Mouse (Mus musculus) liver, embryonic 15.5 days (tissue): ENCODE data around the gene Ptprj. TPM values are rescaled to one million over a fixed set of nuclear protein-coding genes. Genes with fewer than 3 reads are reported as not detected.
"Not testable (repeated sequence)": the region's sequence is repeated elsewhere in the genome, so short reads cannot be mapped to it uniquely, and the experiment has no call there.

ENCODE experiments used
- ATAC-seq: fragments of 200-750 bp; cut with Nextera tagmentation; 2 replicates; pipeline ENCODE4 v1.8.0; 2017; ENCODE audit warnings: moderate number of reproducible peaks, mild to moderate bottlenecking, moderate library complexity; ENCODE audit not compliant: insufficient read depth
- H3K27ac ChIP-seq: fragments of 300-500 bp; sonication (generic); replicated peaks from 2 replicates; pipeline ENCODE4 v1.5.1; 2015; ENCODE audit warnings: mild to moderate bottlenecking, inconsistent platforms
- H3K27me3 ChIP-seq: fragments of 300-500 bp; sonication (generic); 2 replicates; pipeline ENCODE4 v1.6.1; 2015; ENCODE audit warnings: mild to moderate bottlenecking, inconsistent platforms
- H3K36me3 ChIP-seq: fragments of 300-500 bp; sonication (generic); replicated peaks from 2 replicates; pipeline ENCODE4 v1.6.1; 2015; ENCODE audit warnings: moderate library complexity, mild to moderate bottlenecking, inconsistent platforms
- H3K4me1 ChIP-seq: fragments of 300-500 bp; sonication (generic); replicated peaks from 2 replicates; pipeline ENCODE4 v1.6.1; 2015; ENCODE audit warnings: inconsistent platforms
- H3K4me2 ChIP-seq: fragments of 300-500 bp; sonication (generic); 2 replicates; pipeline ENCODE4 v1.6.1; 2015; ENCODE audit warnings: moderate library complexity, mild to moderate bottlenecking, inconsistent platforms
- H3K4me3 ChIP-seq: fragments of 300-500 bp; sonication (generic); replicated peaks from 2 replicates; pipeline ENCODE4 v1.5.1; 2015; ENCODE audit warnings: mild to moderate bottlenecking, inconsistent platforms
- H3K9ac ChIP-seq: fragments of 300-500 bp; sonication (generic); 2 replicates; pipeline ENCODE4 v1.6.1; 2015; ENCODE audit warnings: moderate library complexity, mild to moderate bottlenecking, inconsistent platforms
- H3K9me3 ChIP-seq: fragments of 300-500 bp; sonication (generic); replicated peaks from 2 replicates; pipeline ENCODE4 v1.6.1; 2016; ENCODE audit warnings: inconsistent platforms
- WGBS: fragments of 180-500 bp; shearing (Covaris S2); methylation state at CpG from one replicate; pipeline ENCODE4 v1.1.7; 2015; ENCODE audit warnings: mixed read lengths; ENCODE audit not compliant: insufficient replicate concordance; 5-methylcytosine and 5-hydroxymethylcytosine counted together
- polyA plus RNA-seq: library from polyadenylated mRNA; unstranded; fragments of >200 nt; fragmentation: Nextera tagmentation; extraction: Ambion mirVana; gene quantifications from 2 replicates; pipeline ENCODE4 v1.2.1, GENCODE M21; 2015

Ptprj gene
- polyA plus RNA-seq, 1 experiment from 2014 or later: 2.0 TPM

GRCm38 (mm10) chr2:90457946-90458345, 122.5 kb downstream of the Ptprj start:
- H3K9me3 ChIP-seq: no peaks in the 10 kb centered on the region
- H3K4me2 ChIP-seq: no peak overlapping the region
- H3K36me3 ChIP-seq: peaks cover 49% of the 10 kb centered on the region
- H3K4me3 ChIP-seq: no peak overlapping the region
- H3K27me3 ChIP-seq: no peaks in the 10 kb centered on the region
- H3K27ac ChIP-seq: no peak overlapping the region
- 70% methylated on average over 12 of the region's 12 CpGs for WGBS
- no peak for ATAC-seq
- no peak overlapping the region for H3K9ac ChIP-seq
- H3K4me1 ChIP-seq: no peaks in the 10 kb centered on the region

GRCm38 (mm10) chr2:90452380-90452779, 128.1 kb downstream of the Ptprj start:
- Histone ChIP-seq H3K9ac (no peak overlapping the region), H3K4me1 (no peaks in the 10 kb centered on the region), H3K4me3 (no peak overlapping the region), H3K36me3 (peaks cover 39% of the 10 kb centered on the region), H3K9me3 (no peaks in the 10 kb centered on the region), H3K27ac (no peak overlapping the region), H3K27me3 (no peaks in the 10 kb centered on the region), H3K4me2 (no peak overlapping the region)
- WGBS: 77% methylated on average over 3 of the region's 3 CpGs
- no peak for ATAC-seq

DNA sequence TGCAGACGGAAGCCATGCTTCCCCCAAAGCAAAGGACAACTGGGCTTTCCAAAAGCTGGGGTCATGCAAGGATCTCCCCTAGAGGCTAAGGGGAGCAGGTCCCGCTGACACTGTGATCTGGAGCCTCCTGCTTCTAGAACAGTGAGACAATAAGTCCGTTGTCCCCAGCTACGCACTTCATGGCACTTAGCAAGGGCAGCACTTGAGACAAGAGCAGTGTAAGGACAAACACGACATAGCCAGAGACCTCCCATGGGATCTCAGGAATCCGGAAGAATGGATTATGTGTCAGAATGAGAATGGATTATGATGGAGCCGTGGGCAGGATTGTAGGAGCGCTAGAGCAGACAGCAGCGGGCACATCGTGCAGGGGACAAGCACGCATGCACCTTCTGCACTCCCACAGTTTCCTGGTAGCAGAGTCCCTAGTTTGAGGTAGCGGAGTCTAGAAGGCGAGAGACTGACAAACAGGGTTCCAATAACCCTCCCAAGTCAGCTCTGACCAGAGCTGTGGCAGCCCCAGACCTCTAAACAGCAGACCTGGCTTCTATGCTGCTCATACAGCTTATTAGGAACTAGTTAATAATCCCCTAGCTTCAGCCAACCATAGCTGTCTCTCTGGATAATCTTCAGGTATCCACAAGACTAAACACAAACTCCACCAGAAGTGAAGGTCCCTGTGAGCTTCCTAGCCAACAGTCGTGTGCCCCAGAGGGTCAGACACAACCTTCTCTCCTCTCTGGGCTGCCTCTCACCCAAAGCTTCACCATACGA, 131.3 kb downstream of the Ptprj start:
- 75% methylated on average over 15 of the region's 15 CpGs for WGBS
- no peak overlapping the region for H3K9ac ChIP-seq
- H3K4me2 ChIP-seq: no peak overlapping the region
- no peak for ATAC-seq
- no peaks in the 10 kb centered on the region for H3K9me3 ChIP-seq
- peaks cover 21% of the 10 kb centered on the region; the same call in 1 of the 2 replicates for H3K36me3 ChIP-seq
- no peaks in the 10 kb centered on the region for H3K4me1 ChIP-seq
- no peaks in the 10 kb centered on the region for H3K27me3 ChIP-seq
- no peak overlapping the region for H3K27ac ChIP-seq
- H3K4me3 ChIP-seq: no peak overlapping the region

GRCm38 (mm10) chr2:90443811-90444210, 136.6 kb downstream of the Ptprj start:
- Histone ChIP-seq H3K4me1 (no peaks in the 10 kb centered on the region), H3K27ac (no peak overlapping the region), H3K9ac (no peak overlapping the region), H3K4me3 (no peak overlapping the region), H3K4me2 (no peak overlapping the region), H3K9me3 (no peaks in the 10 kb centered on the region), H3K36me3 (peaks cover under 1% of the 10 kb centered on the region; the same call in 1 of the 2 replicates), H3K27me3 (no peaks in the 10 kb centered on the region)
- 74% methylated on average over 5 of the region's 5 CpGs for WGBS
- ATAC-seq: no peak

DNA sequence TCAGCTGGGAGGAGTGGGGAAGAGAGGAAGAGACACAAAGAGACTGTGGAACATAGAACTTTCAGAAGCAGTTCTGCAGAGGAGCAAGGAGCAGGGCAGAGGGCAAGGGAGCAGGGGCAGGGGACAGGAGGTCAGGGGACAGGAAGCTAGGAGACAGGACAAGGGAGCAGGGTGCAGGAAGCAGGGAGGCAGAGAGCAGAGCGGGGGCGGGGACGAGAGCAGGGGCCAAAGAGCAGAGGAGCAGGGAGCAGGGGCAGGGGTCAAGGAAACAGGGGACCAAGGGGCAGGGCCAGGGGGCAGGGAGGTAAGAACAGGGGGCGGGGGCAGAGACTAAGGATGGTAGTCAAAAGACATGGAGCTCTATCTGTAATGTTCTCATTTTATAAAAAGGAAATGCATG, 138.6 kb downstream of the Ptprj start:
- not testable (repeated sequence) for H3K36me3 ChIP-seq, H3K4me1 ChIP-seq, H3K9me3 ChIP-seq, H3K9ac ChIP-seq, H3K4me3 ChIP-seq, H3K27ac ChIP-seq, H3K27me3 ChIP-seq, H3K4me2 ChIP-seq
- 0 out of 2 replicates have a peak, but pooled peaks have one; percentile 31 for ATAC-seq
- WGBS: 60% methylated on average over 4 of the region's 4 CpGs

- not testable (repeated sequence) for H3K27ac ChIP-seq, H3K4me2 ChIP-seq, H3K9me3 ChIP-seq, H3K9ac ChIP-seq, ATAC-seq, H3K4me1 ChIP-seq, H3K4me3 ChIP-seq, H3K36me3 ChIP-seq, H3K27me3 ChIP-seq
Observed at GRCm38 (mm10) chr2:90440169-90440568, 140.3 kb downstream of the Ptprj start.

DNA sequence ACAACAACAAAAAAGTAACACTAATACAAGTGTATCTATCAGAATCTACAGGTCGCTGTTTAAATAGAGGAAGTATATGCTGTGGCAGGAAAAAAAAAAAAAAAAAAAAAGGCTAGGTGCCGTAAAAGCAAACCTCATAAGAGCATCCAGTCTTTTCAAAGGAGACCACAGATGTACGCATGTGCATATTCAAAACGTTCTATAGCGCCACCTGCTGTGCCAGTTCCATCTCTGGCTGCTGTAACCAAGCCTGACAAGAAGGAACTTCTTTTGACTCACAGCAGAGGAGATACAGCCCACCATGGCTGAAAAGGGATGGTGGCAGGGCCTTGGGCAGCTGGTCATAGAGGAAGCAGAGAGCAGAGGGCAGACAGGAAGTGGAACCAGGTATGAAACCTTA, 143.0 kb downstream of the Ptprj start:
- not testable (repeated sequence) for H3K27ac ChIP-seq, H3K9ac ChIP-seq, H3K36me3 ChIP-seq, H3K4me2 ChIP-seq, H3K4me3 ChIP-seq, H3K27me3 ChIP-seq, H3K9me3 ChIP-seq, H3K4me1 ChIP-seq, ATAC-seq
- WGBS: 36% methylated on average over 1 of the region's 5 CpGs

DNA sequence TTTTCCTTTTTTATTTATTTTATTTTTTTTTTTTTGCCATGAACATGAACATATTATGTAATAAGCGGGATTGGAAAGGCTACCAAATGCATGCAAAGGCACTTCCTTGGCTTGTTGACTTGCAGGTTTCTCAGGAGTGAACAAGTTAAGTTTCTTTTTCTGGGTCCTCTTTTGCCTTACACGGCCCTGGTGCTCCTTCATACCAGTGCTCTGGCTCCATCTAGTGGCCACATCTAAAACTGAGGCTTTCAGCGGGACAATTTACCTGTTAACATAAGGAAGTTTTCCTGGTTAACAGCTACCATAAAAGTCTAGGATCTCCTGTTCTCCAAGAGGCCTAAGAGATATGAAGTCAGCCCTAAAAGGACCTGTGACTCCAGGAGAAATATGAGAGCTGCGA, 150.7 kb downstream of the Ptprj start:
- H3K27ac ChIP-seq, H3K4me1 ChIP-seq, H3K9me3 ChIP-seq, H3K36me3 ChIP-seq, H3K4me2 ChIP-seq, H3K27me3 ChIP-seq, H3K9ac ChIP-seq, ATAC-seq, H3K4me3 ChIP-seq: not testable (repeated sequence)
- no CpG with 5 or more reads among the region's 4 CpGs for WGBS

GRCm38 (mm10) chr2:90428988-90429717, 151.3 kb downstream of the Ptprj start:
- H3K9ac ChIP-seq, H3K27ac ChIP-seq, H3K4me1 ChIP-seq, H3K9me3 ChIP-seq, H3K27me3 ChIP-seq, ATAC-seq, H3K4me2 ChIP-seq, H3K4me3 ChIP-seq, H3K36me3 ChIP-seq: not testable (repeated sequence)
- WGBS: 57% methylated on average over 1 of the region's 11 CpGs

DNA sequence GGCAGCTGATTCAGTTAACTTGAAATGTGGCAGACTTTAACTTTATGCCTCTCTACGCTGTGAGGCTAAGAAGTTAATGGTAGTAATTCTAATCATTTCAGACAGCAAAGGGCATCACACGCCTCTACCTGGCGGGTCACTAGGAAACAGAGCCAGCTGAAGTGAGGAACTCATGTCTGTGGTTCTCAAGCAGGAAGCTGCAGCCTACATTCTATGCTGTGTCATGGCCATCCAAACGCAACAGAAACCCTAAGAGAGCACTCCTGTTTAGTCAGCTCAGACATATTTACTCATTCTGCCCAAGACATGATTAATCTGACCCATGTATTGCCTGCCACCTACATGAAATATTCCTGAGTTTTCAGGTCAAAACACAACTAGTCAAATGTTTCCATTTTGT, 155.5 kb downstream of the Ptprj start:
- H3K27ac ChIP-seq, H3K4me3 ChIP-seq, H3K9me3 ChIP-seq, H3K36me3 ChIP-seq, H3K4me1 ChIP-seq, H3K4me2 ChIP-seq, H3K27me3 ChIP-seq, H3K9ac ChIP-seq, ATAC-seq: not testable (repeated sequence)
- no CpG with 5 or more reads among the region's 4 CpGs for WGBS

GRCm38 (mm10) chr2:90422282-90422681, 158.2 kb downstream of the Ptprj start:
- H3K4me1 ChIP-seq, H3K36me3 ChIP-seq, H3K9me3 ChIP-seq, H3K27ac ChIP-seq, H3K9ac ChIP-seq, H3K4me2 ChIP-seq, H3K27me3 ChIP-seq, H3K4me3 ChIP-seq, ATAC-seq: not testable (repeated sequence)
- 63% methylated on average over 6 of the region's 6 CpGs for WGBS
